Mouse (Mus musculus): ENCODE data around the gene Ctnna2.

DNA sequence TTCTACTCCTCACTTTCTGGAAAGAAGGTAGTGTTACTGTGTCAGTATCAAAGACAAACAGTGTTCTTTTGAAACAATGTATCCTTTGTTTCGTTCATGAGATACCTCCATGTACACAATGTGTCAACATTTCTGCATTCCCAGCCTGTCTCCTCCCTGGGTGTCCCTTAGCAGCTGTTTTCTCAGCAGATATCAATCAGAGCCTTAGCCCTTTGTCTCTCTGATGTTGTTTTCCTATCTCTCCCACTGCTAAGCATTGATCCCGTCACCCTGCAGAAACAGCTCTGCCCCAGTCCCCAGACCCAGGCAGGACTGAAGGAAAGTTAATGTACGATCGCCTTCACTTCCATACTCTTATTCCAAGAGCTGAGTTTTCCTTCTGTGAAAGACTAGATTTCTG, 9.7 kb downstream of the Ctnna2 start:
- no peak for TF ChIP-seq POLR2A (IDR thresholded peaks at IDR 0.05; ENCODE audit: extremely low read depth, insufficient read depth, low read length)
- no peak for TF ChIP-seq CTCF (IDR thresholded peaks at IDR 0.05; ENCODE audit: low read depth, low read length)
